Mouse (Mus musculus) granulocyte monocyte progenitor cell, adult 5-6 weeks (primary cell): ENCODE results near the gene Ift81. TPM values are rescaled to one million over a fixed set of nuclear protein-coding genes. Genes with fewer than 3 reads are reported as not detected.
"Not testable (repeated sequence)": the region's sequence is repeated elsewhere in the genome, so short reads cannot be mapped to it uniquely, and the experiment has no call there.

Experiments
- ATAC-seq: replicated peaks from 2 replicates; pipeline ENCODE4 v1.8.0; 2016; ENCODE audit warnings: mild to moderate bottlenecking, moderate TSS enrichment, inconsistent platforms; ENCODE audit not compliant: poor library complexity, severe bottlenecking
- total RNA-seq, 2 experiments: library from RNA; stranded (forward) in 1 of 2; stranded (reverse) in 1 of 2; fragments of 200-712, 200-1000 nt in 1 of 2; fragments of >200 nt in 1 of 2; fragmentation: Nextera tagmentation in 1 of 2; gene quantifications; 2 replicates each; pipeline ENCODE4 v1.2.3; 2014 to 2017

The Ift81 gene
- total RNA-seq (2014; fragmentation: Nextera tagmentation): 0.67 and 1.5 TPM in 2 replicates
- total RNA-seq (2017): 2.7 and 9.5 TPM in 2 replicates

DNA sequence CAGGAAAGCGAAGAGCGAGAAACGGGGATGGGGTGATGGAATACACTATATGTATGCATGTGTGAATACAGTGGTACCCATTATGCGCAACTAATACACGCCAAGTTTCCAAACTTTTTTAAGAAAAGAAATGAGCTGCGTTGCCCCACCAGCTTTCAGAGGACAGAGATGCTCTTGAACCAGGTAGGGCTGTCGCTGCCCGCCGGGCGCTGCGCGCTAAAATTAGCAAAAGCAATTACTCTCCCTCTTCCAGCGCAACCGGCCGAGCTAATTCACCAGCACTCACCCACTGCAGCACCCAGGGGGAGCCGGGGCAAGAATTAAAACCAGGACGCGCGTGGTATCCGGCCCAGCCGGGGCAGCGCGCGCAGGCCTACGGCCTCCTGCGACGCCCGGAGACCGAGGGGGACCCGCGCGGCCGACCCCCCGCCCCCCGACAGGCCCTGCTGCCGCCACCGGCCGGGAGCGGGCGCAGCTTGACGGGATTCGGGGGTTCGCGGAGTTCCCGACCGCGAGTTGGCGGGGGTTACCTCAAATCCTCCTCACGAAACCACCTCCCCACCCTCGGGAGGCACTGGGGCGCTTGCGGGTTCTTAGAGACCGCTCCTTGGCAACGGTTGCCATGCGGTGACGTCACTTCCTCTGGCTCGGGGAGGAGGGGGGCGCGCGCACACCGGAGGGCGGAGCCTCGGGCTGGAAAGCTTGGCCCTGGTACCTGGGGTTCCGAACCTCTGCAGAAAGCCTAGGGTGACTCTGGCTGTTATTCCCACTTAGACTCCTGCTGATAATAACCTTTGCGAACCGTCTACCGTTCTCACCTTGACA, at the start of gene Ift81:
Gene Ift81 (minus strand): TSS at position 611 of the 825 bp plus-strand sequence.
- peak; percentile 97 for ATAC-seq

DNA sequence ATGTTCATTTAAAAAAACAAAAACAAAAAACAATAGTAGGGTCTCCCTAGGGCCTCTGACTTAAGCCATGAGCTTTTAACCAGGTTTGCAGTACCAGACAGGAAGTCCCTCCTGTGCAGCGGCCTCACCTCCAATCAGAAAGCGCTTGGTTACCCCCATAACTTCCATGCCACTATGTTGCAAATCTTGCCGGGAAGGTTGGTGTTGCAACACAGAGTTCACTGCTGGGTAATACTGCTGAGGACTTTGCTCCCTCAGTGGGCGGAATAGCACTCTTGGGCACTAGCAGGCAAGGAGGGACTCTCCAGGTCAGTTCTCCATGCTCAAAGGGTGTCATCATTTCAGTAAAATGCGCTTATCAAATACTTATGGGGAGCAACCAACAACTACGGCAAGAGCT, 48.2 kb upstream of the Ift81 start:
- ATAC-seq: peak; percentile 98

DNA sequence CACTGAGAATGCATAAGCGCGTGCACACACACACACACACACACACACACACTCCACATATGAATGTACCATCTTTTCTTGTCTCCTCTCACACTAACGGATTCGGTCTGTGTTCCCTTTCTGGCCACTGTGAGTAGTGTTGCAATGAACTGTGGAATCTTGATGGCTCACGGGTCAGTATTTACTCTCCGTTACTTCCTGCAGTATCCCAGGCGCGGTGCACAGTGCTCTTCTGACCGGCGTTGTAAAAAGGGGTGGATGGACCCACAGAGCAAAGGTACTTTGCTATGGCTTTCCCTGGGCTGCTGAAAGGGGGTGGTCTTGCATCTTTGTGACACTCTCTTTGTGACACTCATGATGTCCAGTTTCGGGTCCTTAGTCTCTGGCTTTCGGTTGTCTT, 42.5 kb upstream of the Ift81 start:
- ATAC-seq: no peak

DNA sequence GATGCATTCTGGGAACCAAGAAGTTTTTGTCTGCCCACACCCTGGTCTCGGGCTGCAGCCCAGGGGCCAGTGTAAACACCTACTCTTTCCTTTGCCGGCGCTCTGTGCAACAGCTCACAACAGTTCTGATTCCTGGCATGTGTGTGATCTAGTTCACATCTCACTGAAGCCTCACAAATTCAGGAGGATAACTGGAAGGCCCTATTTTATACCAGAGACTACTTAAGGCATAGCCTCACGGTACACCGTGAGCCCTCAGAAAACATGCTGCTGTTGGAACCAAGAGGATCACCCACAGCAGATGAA, 39.9 kb upstream of the Ift81 start:
- ATAC-seq: no peak

DNA sequence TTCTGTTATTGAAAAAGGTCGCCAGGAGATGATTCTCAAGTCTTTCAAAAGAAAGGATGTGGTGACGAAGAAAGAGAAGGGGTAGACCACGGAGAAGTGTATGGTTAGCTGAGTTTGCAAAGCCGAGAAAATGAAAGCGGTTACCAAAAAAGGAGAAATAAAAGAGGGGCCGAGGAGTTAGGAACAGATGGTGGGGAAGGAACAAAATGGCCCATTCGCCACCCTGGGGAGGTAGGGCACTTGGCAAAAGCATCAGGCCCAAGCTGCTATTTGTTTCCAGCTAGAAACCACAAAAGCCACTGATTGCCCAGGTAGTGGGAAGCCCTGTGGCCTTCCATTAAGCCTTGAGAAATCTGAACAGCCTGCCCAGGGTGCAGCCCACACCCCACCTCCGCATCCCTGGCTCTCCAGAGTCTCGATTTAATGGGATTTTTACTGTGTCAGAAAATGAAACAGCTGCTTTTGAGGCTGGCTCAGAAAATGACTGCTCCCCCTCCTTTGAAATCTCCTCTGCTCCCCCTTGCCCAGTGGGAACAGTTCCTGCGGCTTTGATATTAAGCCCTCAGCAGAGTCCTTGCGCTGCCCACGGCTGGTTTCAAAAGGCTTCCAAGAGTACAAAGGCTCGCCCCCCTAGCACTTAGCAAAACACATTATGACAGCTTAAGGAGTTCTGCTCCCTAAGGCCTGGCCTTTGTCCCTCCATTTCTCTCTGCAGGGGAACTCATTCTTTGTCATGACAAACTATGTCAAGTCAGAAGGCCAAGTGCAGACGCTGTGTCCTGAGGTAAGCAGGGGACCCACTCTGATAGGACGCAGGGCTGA, 39.3 kb upstream of the Ift81 start:
- peak; percentile 76 for ATAC-seq

DNA sequence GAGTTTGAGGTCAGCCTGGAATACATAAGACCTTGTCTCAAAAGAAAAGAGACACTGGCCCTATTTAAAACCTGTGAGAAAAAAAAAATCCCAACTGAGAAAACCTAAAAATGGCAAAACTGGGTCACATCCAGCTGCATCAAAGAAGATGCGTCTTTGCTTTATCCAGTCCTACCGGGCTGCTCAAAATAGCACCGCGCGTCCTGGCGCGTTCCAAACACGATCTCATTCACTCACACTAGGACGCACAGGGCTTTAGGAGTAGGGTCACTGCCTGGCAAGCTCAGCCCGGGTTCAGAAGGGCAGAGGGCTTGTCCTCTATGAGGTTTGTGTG, 38.8 kb upstream of the Ift81 start:
- no peak for ATAC-seq

DNA sequence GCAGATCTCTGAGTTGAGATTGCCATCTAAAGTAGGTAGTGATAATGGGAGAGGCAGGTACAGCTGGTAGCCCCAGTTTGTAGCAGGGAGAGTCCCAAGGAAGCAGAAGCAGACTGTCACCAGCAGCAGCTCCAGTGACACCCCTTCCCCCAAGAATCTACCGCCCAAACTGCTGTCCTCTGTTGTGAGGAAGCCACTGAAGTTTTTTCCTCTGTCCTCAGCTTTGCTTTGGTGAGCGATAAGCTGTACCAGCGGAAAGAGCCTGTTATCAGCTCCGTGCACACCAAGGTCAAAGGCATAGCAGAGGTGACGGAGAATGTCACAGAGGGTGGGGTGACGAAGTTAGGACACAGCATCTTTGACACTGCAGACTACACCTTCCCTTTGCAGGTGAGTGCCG, 38.2 kb upstream of the Ift81 start:
- peak; percentile 36 for ATAC-seq

DNA sequence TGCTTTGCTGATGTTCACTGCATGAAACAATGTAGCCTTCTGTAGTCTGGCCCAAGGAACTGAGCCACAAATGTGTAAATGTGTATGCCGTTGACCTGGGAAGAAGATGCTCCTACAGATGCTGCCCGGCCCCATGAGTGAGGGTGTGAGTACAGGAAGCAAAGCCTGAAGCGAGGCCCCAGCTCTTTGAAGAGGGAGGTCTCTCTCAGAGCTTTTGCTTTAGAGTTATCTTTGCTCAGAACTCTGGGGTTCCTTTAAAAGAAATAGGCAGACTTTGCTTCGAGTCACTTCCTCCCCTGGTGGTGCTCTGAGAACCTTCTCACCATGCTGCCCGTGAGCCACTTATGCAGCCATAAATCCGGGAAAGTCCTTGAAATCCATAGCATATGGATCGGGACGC, 35.8 kb upstream of the Ift81 start:
- no peak for ATAC-seq

DNA sequence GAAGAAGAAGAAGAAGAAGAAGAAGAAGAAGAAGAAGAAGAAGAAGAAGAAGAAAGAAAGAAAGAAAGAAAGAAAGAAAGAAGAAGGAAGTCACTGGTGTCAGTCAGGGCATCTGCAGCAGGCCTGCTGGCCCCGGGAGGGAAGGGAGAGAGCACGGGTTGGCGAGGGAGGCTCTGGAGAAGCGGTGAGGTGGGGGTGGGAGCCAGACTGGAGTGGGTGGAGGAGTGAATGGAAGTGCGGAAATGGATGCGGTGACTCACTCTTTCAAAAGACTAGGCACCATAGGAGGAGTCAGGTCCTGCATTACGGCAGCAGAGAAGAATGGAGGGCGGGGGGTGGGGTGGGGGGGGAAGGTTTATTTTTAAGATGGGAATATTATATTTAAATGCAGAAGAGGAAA, 34.9 kb upstream of the Ift81 start:
- ATAC-seq: no peak

DNA sequence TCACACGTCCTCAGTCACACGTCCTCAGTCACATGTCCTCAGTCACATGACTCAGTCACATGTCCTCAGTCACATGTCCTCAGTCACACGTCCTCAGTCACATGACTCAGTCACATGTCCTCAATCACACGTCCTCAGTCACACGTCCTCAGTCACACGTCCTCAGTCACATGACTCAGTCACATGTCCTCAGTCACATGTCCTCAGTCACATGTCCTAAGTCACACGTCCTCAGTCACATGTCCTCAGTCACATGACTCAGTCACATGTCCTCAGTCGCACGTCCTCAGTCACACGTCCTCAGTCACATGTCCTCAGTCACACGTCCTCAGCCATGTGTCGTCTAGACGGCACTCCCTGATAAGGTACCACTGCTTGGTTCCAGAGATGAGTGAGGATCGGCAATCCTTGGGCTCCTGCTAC, 33.6 kb upstream of the Ift81 start:
- not testable (repeated sequence) for ATAC-seq

DNA sequence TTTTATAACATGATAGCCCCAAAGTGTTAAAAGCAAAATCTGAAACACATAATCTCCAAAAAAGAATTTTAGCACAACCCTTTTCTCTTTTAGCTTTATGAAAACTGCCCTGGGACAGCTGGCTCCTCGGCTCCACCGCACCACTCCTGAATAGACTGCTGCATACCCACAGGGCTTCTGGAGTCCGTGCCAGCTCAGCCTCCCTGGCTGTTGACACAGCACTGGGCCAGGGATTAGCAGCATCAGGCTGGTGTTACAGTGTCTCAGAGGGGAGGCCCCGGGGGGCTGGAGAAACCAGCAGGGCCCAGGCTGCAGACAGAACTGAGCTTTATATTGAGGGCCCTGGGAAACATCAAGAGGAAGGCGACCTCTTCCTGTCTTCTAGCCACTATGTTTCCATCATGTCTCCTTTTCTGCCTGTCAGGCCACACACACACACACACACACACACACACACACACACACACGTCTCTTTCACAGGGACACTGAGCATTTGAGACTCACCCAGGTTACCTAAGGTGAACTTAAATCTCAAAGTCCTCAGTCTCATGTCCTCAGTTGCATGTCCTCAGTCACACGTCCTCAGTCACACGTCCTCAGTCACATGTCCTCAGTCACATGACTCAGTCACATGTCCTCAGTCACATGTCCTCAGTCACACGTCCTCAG, 33.1 kb upstream of the Ift81 start:
- no peak for ATAC-seq

DNA sequence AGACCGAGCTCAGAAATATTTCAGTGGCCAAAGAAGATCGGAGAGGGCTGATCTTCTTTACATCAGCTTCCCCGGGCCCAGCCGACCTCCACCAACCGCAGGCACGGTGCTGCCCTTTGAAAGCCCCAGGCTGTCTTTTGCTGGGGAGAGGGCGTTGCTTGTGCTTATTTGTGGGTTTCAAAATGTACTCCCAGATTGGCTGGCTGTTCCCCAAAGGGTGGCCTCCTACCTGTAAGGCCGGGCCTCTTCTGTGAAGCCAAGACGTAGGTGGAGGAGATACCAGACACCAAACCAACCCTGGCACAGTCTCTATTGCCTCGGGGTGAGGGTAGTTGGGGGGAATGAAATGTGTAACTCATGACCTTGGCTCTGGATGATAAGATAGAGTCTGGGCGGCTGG, 31.7 kb upstream of the Ift81 start:
- no peak for ATAC-seq

DNA sequence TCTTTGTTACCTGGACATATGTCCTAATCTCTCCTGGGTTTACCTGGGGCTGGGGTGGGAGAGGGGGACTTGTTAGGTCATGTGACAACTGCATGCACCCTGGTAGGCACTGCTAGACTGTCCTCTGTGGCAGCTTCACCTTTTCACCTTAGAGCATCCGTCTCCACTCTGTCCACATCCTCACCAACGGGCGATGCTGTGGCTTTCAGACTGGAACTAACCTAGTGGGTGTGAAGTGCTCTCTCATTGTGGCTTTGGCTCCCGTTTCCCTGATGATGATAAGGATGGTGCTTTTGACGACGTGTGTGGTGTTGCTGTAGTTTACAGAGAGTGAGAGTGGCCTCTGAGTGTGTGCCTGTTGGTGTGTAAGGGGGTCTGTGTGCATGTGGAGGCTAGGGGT, 31.0 kb upstream of the Ift81 start:
- peak; percentile 20 for ATAC-seq

DNA sequence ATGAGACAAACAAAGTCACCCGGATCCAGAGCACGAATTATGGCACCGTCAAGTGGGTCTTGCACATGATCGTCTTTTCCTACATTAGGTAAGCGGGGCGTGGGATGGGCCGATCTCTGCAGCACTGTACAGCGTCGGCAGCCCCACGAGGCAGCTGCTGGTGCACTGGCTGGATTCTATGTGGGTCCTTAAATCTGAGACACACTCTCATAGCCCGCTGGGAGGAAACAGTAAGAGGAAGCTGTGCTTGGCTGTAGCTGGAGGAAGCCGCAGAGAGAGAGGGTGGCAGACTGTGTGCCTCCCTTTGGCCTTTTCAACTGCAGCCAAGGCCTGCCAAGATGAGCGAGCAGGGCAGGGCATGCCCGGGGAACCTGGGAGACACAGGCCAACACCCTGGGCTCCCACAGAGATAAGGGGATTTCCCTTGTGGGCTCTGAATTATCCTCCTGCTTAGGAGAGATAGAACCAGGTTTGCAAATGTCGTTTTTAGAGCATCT, 29.8 kb upstream of the Ift81 start:
- ATAC-seq: peak; percentile 73

DNA sequence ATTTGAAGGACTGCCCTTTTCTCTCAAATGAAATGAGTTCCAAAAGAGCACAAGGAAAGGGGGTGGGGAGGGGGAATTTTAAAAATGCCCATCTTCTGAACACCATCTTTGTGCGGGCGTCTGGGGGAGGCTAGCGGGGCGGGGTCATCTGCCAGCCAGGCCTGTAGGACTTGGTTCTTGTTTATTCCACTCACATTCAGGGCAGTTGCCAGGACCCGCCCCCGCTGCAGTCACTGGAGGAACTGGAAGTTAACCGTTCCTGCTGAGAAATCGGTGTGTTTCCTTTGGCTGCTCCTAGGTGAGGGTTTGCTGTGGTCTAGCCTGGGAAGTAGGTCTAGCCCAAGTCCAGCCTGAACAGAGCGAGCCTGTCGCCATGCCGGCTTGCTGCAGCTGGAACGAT, 29.4 kb upstream of the Ift81 start, which contains the start of gene P2rx7:
Gene P2rx7 (plus strand): TSS at position 211 of the 400 bp plus-strand sequence.
- peak; percentile 64 for ATAC-seq

DNA sequence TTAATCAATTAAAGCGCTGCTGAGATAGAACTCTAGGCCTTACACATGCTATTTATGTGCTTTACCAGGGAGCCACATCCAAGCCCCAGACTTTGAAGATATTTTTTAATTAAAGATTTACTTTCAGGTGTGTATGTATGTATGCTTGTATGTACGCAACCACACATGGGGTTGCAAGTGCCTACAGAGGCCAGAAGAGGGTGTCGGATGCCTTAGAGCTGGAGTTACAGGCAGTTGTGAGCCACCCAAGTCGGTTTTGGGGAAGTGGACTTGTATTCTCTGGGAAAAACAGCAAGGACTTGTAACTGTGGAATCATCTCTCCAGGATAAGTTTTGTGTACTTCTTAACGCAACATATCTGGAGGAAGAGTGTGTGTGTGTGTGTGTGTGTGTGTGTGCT, 25.7 kb upstream of the Ift81 start:
- no peak for ATAC-seq

DNA sequence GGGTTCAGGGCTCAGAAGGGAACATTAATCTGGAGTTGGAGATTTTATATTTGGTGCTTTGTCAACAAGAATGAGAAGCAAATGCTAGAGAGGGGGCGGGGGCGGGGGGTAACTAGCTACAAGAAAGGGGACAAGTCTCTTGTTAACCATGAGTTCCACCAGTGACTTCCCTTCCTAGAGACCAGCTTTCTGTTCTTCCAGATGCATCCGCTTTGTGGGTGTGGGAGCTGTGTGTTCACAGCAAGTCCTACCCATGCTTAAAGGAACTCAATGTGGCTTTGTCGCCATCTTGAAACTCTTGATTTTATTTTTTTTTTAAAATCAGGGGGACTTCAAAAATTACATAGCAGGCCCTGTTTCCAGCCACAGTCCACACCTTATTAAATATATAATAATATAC, 25.2 kb upstream of the Ift81 start:
- ATAC-seq: peak; percentile 69

DNA sequence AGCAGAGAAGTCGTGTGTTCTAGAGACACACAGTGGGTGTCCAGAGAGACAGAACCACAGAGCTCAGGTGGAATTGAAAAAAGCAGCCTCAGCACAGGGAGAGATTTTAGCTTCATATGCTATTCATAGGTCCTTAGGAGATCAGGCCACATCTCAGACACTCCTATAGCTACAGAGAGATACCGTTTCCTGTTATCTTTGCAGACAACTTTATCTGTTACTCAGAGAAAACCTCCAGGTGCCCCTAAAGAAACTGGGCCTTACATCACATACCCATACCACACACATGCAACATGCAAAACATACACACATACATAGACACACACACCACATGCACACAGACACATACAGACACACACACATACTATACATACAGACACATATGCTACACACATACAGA, 24.0 kb upstream of the Ift81 start:
- ATAC-seq: no peak

DNA sequence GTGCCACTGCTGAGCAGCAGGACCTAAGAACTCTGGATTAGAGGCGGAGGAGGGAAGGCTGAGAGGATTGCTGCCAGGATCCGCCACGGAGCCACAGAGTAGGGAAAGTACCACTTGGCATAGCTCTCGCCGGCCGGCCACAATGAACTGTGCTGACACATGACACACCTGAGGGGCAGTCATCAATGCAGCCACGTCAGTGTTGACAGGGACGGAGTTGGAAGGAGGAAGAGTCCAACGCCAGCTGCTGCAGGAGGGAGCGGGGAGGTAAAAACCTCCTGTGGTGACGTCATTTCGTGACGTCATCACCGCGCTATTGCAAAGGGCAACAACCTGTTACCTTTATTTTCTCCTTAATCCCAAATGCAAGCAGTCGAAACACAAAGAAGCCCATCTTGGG, 22.6 kb upstream of the Ift81 start:
- peak; percentile 17; the same call in 1 of the 2 replicates for ATAC-seq

DNA sequence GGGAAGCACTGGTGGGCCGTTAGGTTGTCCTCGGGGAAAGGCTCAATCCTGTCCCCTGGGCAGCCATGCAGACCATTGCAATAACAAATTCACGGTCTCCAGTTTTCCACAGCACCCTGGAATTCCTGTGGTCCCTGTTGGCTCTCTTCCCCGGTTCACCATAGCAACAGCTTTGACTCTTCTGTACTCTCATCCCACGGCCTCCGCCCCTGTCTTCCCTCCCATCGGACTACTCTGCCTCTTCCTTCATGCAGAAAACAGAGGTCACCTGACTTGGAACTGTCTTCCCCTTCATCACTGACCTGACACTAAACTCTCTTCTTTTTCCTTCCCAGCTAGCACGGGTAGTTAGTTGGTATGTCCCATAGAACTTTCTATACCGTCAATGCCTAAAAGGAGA, 22.0 kb upstream of the Ift81 start:
- ATAC-seq: no peak

DNA sequence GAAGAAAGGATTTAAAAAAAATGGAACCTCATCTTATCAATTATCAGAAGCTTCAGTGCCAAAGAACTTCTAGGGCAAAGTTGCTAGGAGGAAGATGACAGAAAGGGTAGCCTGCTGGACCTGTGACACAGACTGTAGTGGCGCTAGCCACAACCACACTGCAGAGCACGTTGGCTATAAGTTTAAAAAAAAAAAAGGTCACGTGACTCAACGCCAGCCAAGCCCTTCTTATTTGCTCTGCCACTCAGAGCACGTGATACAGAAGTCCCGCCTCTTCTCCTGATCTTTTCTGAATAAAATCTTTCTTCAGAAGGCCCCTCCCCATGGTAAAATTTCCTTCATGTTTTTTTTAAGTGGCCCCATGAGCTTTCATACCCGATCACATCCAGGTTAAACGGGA, 20.9 kb upstream of the Ift81 start:
- no peak for ATAC-seq
